Mouse (Mus musculus) MEL (cell line): ENCODE measurements at regions not wholly inside any gene's neighbourhood (a gene's known extent, or its start where the extent isn't known, plus 50 kb on each side); places are given as distances from the start of the nearest gene placed in this dataset.

Source experiments
- DNase-seq: peaks from one replicate; pipeline ENCODE4 v3.0.0; 2011; ENCODE audit warnings: low read depth, low spot score
- H3K27ac ChIP-seq: 2 replicates; pipeline ENCODE4 v1.5.1; 2012; ENCODE audit warnings: low read depth, mild to moderate bottlenecking, control low read depth, low read length, moderate library complexity; ENCODE audit not compliant: control insufficient read depth
- H3K27me3 ChIP-seq, 2 experiments: fragments of 150-350 bp in 1 of 2; sonication (generic) in 1 of 2; 2 replicates each; pipeline ENCODE4 v1.6.1; 2012; ENCODE audit warnings: low read length in 2 of 2, mild to moderate bottlenecking in 2 of 2, improper control_type of control experiment in 1 of 2, moderate library complexity in 1 of 2; ENCODE audit not compliant: insufficient read depth in 2 of 2, control insufficient read depth in 1 of 2
- H3K36me3 ChIP-seq, 2 experiments: 2 replicates each; pipeline ENCODE4 v1.6.1; 2012 to 2014; ENCODE audit warnings: low read length in 2 of 2, improper control_type of control experiment in 1 of 2, inconsistent platforms in 1 of 2, mild to moderate bottlenecking in 1 of 2; ENCODE audit not compliant: insufficient read depth in 2 of 2, control insufficient read depth in 1 of 2
- H3K4me1 ChIP-seq, 2 experiments: fragments of 150-350 bp in 1 of 2; sonication (generic) in 1 of 2; 2 replicates each; pipeline ENCODE4 v1.6.1; 2012; ENCODE audit warnings: low read length in 2 of 2, improper control_type of control experiment in 1 of 2, mild to moderate bottlenecking in 1 of 2; ENCODE audit not compliant: insufficient read depth in 2 of 2, control insufficient read depth in 1 of 2
- H3K4me3 ChIP-seq, 2 experiments: fragments of 150-350 bp in 1 of 2; sonication (generic) in 1 of 2; 2 replicates each; pipeline ENCODE4 v1.5.1; 2012; ENCODE audit warnings: low read depth in 2 of 2, low read length in 2 of 2, mild to moderate bottlenecking in 2 of 2, moderate library complexity in 2 of 2, control low read depth in 1 of 2, improper control_type of control experiment in 1 of 2; ENCODE audit not compliant: control insufficient read depth in 1 of 2, insufficient read depth in 1 of 2
- H3K79me2 ChIP-seq: 2 replicates; pipeline ENCODE4 v1.6.1; 2012; ENCODE audit warnings: mild to moderate bottlenecking, low read length, moderate library complexity; ENCODE audit not compliant: control insufficient read depth, poor library complexity, insufficient read depth
- H3K9ac ChIP-seq: 2 replicates; pipeline ENCODE4 v1.6.1; 2012; ENCODE audit warnings: low read depth, mild to moderate bottlenecking, control low read depth, low read length, moderate library complexity; ENCODE audit not compliant: control insufficient read depth, poor library complexity, severe bottlenecking
- H3K9me3 ChIP-seq: fragments of 150-350 bp; sonication (generic); replicated peaks from 2 replicates; pipeline ENCODE4 v1.6.1; 2012; ENCODE audit warnings: mild to moderate bottlenecking, low read length, improper control_type of control experiment, moderate library complexity; ENCODE audit not compliant: insufficient read depth
- BHLHE40 ChIP-seq: IDR thresholded peaks from 2 replicates; pipeline ENCODE4 v1.6.1; 2012; ENCODE audit warnings: low read depth, mild to moderate bottlenecking, inconsistent platforms, low read length, improper control_type of control experiment, borderline replicate concordance
- CHD2 ChIP-seq: IDR thresholded peaks from 2 replicates; pipeline ENCODE4 v1.6.1; 2011; ENCODE audit warnings: low read length, improper control_type of control experiment
- CTCF ChIP-seq, 3 experiments: IDR thresholded peaks in 2 of 3; conservative IDR thresholded peaks in 1 of 3; 2 replicates each; pipeline ENCODE4 v1.5.1; 2011 to 2012; ENCODE audit warnings: low read length in 3 of 3, low read depth in 2 of 3, mild to moderate bottlenecking in 2 of 3, improper control_type of control experiment in 1 of 3, inconsistent platforms in 1 of 3, mixed read lengths in 1 of 3, moderate library complexity in 1 of 3; ENCODE audit not compliant: control insufficient read depth in 1 of 3, insufficient read depth in 1 of 3, poor library complexity in 1 of 3, severe bottlenecking in 1 of 3
- GATA1 ChIP-seq: IDR thresholded peaks from 2 replicates; pipeline ENCODE4 v1.6.1; 2011; ENCODE audit warnings: low read depth, low read length, improper control_type of control experiment
- MAX ChIP-seq: IDR thresholded peaks from 2 replicates; pipeline ENCODE4 v1.6.1; 2011; ENCODE audit warnings: low read length, improper control_type of control experiment
- MXI1 ChIP-seq: IDR thresholded peaks from 2 replicates; pipeline ENCODE4 v1.6.1; 2011; ENCODE audit warnings: mild to moderate bottlenecking, low read depth, low read length, improper control_type of control experiment
- MYB ChIP-seq: IDR thresholded peaks from 2 replicates; pipeline ENCODE4 v1.6.1; 2011; ENCODE audit warnings: mild to moderate bottlenecking, low read depth, low read length, improper control_type of control experiment
- NELFE ChIP-seq: IDR thresholded peaks from 2 replicates; pipeline ENCODE4 v1.6.1; 2011; ENCODE audit warnings: low read depth, low read length, improper control_type of control experiment
- NRF1 ChIP-seq: IDR thresholded peaks from 2 replicates; pipeline ENCODE4 v1.6.1; 2014; ENCODE audit warnings: low read depth, mild to moderate bottlenecking, inconsistent platforms, low read length, improper control_type of control experiment, moderate library complexity; ENCODE audit not compliant: poor library complexity, insufficient read depth, severe bottlenecking
- POLR2A ChIP-seq, 2 experiments: IDR thresholded peaks; 2 replicates each; pipeline ENCODE4 v1.6.1; 2011 to 2012; ENCODE audit warnings: low read length in 2 of 2, mild to moderate bottlenecking in 2 of 2, control low read depth in 1 of 2, improper control_type of control experiment in 1 of 2, low read depth in 1 of 2, moderate library complexity in 1 of 2; ENCODE audit not compliant: control insufficient read depth in 1 of 2, insufficient read depth in 1 of 2, poor library complexity in 1 of 2
- POLR2AphosphoS5 ChIP-seq: IDR thresholded peaks from 2 replicates; pipeline ENCODE4 v1.6.1; 2012; ENCODE audit warnings: low read depth, borderline replicate concordance, mild to moderate bottlenecking, inconsistent platforms, low read length, moderate library complexity, mixed read lengths
- RCOR1 ChIP-seq: IDR thresholded peaks from 2 replicates; pipeline ENCODE4 v1.6.1; 2012; ENCODE audit warnings: low read depth, mild to moderate bottlenecking, inconsistent platforms, low read length, improper control_type of control experiment
- SIN3A ChIP-seq: IDR thresholded peaks from 2 replicates; pipeline ENCODE4 v1.6.1; 2012; ENCODE audit warnings: low read length, improper control_type of control experiment, inconsistent platforms
- SMC3 ChIP-seq: IDR thresholded peaks from 2 replicates; pipeline ENCODE4 v1.6.1; 2011; ENCODE audit warnings: low read depth, low read length, improper control_type of control experiment
- TAL1 ChIP-seq: IDR thresholded peaks from 2 replicates; pipeline ENCODE4 v1.6.1; 2012; ENCODE audit warnings: mild to moderate bottlenecking, inconsistent platforms, low read length, moderate library complexity, mixed read lengths
- TCF12 ChIP-seq: IDR thresholded peaks from 2 replicates; pipeline ENCODE4 v1.6.1; 2014; ENCODE audit warnings: low read depth, mild to moderate bottlenecking, inconsistent platforms, low read length, improper control_type of control experiment, moderate library complexity
- ZKSCAN1 ChIP-seq: IDR thresholded peaks from 2 replicates; pipeline ENCODE4 v1.6.1; 2012; ENCODE audit warnings: low read depth, mild to moderate bottlenecking, inconsistent platforms, low read length, improper control_type of control experiment, moderate library complexity
- ZMIZ1 ChIP-seq: IDR thresholded peaks from 2 replicates; pipeline ENCODE4 v1.6.1; 2012; ENCODE audit warnings: low read depth, mild to moderate bottlenecking, inconsistent platforms, low read length, improper control_type of control experiment, moderate library complexity
- ZNF384 ChIP-seq: IDR thresholded peaks from 2 replicates; pipeline ENCODE4 v1.6.1; 2012; ENCODE audit warnings: low read depth, mild to moderate bottlenecking, inconsistent platforms, low read length, improper control_type of control experiment

GRCm38 (mm10) chr12:12753849-12754248 is 187.9 kb downstream of the Mycn start:
- no peak overlapping the region for H3K9ac ChIP-seq
- H3K27ac ChIP-seq: no peak overlapping the region
- H3K4me1 ChIP-seq: no peaks in the 10 kb centered on the region
- H3K36me3 ChIP-seq: no peaks in the 10 kb centered on the region
- no peak for DNase-seq
- H3K27me3 ChIP-seq: no peaks in the 10 kb centered on the region
- TF ChIP-seq NRF1 (no peak), GATA1 (no peak), MYB (no peak), BHLHE40 (no peak), MAX (no peak), MXI1 (no peak), ZMIZ1 (no peak), ZKSCAN1 (no peak), NELFE (no peak), POLR2AphosphoS5 (no peak), RCOR1 (no peak), TCF12 (no peak), SIN3A (no peak), ZNF384 (no peak), TAL1 (no peak), CTCF (IDR thresholded peaks at IDR 0.05 in 2 of 3, conservative IDR thresholded peaks at IDR 0.05 in 1 of 3; ENCODE audit: control insufficient read depth in 1 of 3, insufficient read depth in 1 of 3, low read depth in 2 of 3, low read length in 3 of 3, poor library complexity in 1 of 3, severe bottlenecking in 1 of 3) (no peak), POLR2A (IDR thresholded peaks at IDR 0.05; ENCODE audit: control insufficient read depth in 1 of 2, insufficient read depth in 1 of 2, low read depth in 1 of 2, low read length in 2 of 2, poor library complexity in 1 of 2) (no peak), SMC3 (no peak), CHD2 (no peak)
- H3K79me2 ChIP-seq: no peaks in the 10 kb centered on the region
- H3K4me3 ChIP-seq: no peak overlapping the region
- H3K9me3 ChIP-seq: no peaks in the 10 kb centered on the region

- TF ChIP-seq CTCF (IDR thresholded peaks at IDR 0.05 in 2 of 3, conservative IDR thresholded peaks at IDR 0.05 in 1 of 3; ENCODE audit: control insufficient read depth in 1 of 3, insufficient read depth in 1 of 3, low read depth in 2 of 3, low read length in 3 of 3, poor library complexity in 1 of 3, severe bottlenecking in 1 of 3): no peak
- no peak for TF ChIP-seq SIN3A
- no peaks in the 10 kb centered on the region for H3K27me3 ChIP-seq
- DNase-seq: no peak
- no peak overlapping the region for H3K9ac ChIP-seq
- H3K27ac ChIP-seq: no peak overlapping the region
- no peak overlapping the region for H3K4me3 ChIP-seq
- H3K4me1 ChIP-seq: no peaks in the 10 kb centered on the region
- no peaks in the 10 kb centered on the region for H3K9me3 ChIP-seq
- no peaks in the 10 kb centered on the region for H3K79me2 ChIP-seq
- H3K36me3 ChIP-seq: no peaks in the 10 kb centered on the region
These were observed 189.9 kb downstream of the Mycn start for GRCm38 (mm10) chr12:12751670-12752426.
